Comparison of ENCODE assay signal across 24 mouse cellular contexts in the genomic region with DNA sequence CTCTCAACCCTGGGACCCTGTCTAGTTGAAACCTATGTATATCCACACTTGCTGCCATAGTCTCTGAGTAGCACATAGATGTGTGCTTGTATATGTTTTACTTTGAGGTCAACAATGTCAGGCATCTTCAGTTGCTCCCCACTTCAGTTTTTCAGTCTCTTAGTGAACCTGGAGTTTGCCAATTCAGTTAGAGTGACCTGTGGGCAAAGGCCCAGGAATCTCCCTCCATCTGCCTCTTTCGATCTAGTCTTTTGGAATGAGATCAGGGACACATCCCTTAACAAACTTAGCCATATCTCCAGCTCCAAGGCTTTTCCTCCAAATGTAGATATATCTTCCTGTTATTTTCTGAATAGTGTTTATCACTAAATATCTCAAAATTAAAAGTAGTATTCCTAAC. TPM values are rescaled to one million over a fixed set of nuclear protein-coding genes. Genes with fewer than 3 reads are reported as not detected.
DNase-seq lines count a peak whose midpoint lies in the region; ATAC-seq lines count a peak whose summit lies in the region.
"Had no signal": no experiment of that assay in that cellular context is flagged by ENCODE, and none has a peak within 500 bp of the region (broad histone marks: within the 10 kb centered on the region; RNA-seq: fewer than 3 reads in every experiment).

No protein-coding gene starts in this region.

- WGBS in midbrain, embryonic 14.5 days, result 94% methylated on average over 1 of the region's 1 CpGs
- WGBS in forebrain, embryonic 15.5 days, result 78% methylated on average over 1 of the region's 1 CpGs

- H3K4me1 ChIP-seq in midbrain, embryonic 14.5 days (ENCODE audit: control insufficient read depth, insufficient read depth, low read length), result peaks cover 4% of the 10 kb centered on the region; the same call in 1 of the 2 replicates
- no peaks in the 10 kb centered on the region for H3K4me1 ChIP-seq in forebrain, embryonic 15.5 days
- H3K4me1 ChIP-seq: embryonic facial prominence, embryonic 10.5 days; forebrain, embryonic 12.5 days; hindbrain, embryonic 12.5 days; hindbrain, embryonic 15.5 days had no signal

- no peak overlapping the region for H3K4me3 ChIP-seq in midbrain, embryonic 14.5 days (replicated peaks; ENCODE audit: low read depth, low read length)
- H3K4me3 ChIP-seq in forebrain, embryonic 15.5 days, result no peak overlapping the region
- H3K4me3 ChIP-seq: embryonic facial prominence, embryonic 10.5 days; embryonic facial prominence, embryonic 13.5 days; erythroblast, embryonic 14.5 days; forebrain, embryonic 12.5 days; hindbrain, embryonic 12.5 days; hindbrain, embryonic 15.5 days had no signal

- ATAC-seq in cerebellum, adult (ENCODE audit: insufficient number of reproducible peaks, low FRiP score, low TSS enrichment), result no peak
- ATAC-seq in midbrain, embryonic 14.5 days (ENCODE audit: low FRiP score, low TSS enrichment), result no peak
- no peak for ATAC-seq in activated CD4-positive, CD25-positive, alpha-beta regulatory T cell, adult 4 months
- no peak for ATAC-seq in forebrain, embryonic 15.5 days (replicated peaks)
- ATAC-seq: CD4-positive, CD25-positive, alpha-beta regulatory T cell, adult 4 months; forebrain, embryonic 16.5 days; intestine, postnatal 0 days had no signal

- H3K4me2 ChIP-seq in midbrain, embryonic 14.5 days (ENCODE audit: low read length), result no peak overlapping the region
- H3K4me2 ChIP-seq in forebrain, embryonic 15.5 days (replicated peaks), result no peak overlapping the region
- H3K4me2 ChIP-seq: embryonic facial prominence, embryonic 13.5 days; forebrain, embryonic 12.5 days; heart, embryonic 11.5 days; hindbrain, embryonic 12.5 days; hindbrain, embryonic 15.5 days had no signal

- H3K9ac ChIP-seq in midbrain, embryonic 14.5 days (replicated peaks; ENCODE audit: low read length), result no peak overlapping the region
- H3K9ac ChIP-seq in forebrain, embryonic 15.5 days (replicated peaks), result no peak overlapping the region
- H3K9ac ChIP-seq: embryonic facial prominence, embryonic 13.5 days; forebrain, embryonic 12.5 days; hindbrain, embryonic 12.5 days; hindbrain, embryonic 15.5 days had no signal

- H3K27ac ChIP-seq in midbrain, embryonic 14.5 days (replicated peaks; ENCODE audit: low read depth, low read length), result no peak overlapping the region
- H3K27ac ChIP-seq in forebrain, embryonic 15.5 days (replicated peaks), result no peak overlapping the region
- H3K27ac ChIP-seq: embryonic facial prominence, embryonic 10.5 days; embryonic facial prominence, embryonic 13.5 days; forebrain, embryonic 12.5 days; hindbrain, embryonic 12.5 days; hindbrain, embryonic 15.5 days had no signal

- no peaks in the 10 kb centered on the region for H3K9me3 ChIP-seq in midbrain, embryonic 14.5 days (ENCODE audit: control insufficient read depth, low read length)
- H3K9me3 ChIP-seq in forebrain, embryonic 15.5 days, result no peaks in the 10 kb centered on the region
- H3K9me3 ChIP-seq: embryonic facial prominence, embryonic 10.5 days; embryonic facial prominence, embryonic 13.5 days; forebrain, embryonic 12.5 days; hindbrain, embryonic 12.5 days; hindbrain, embryonic 15.5 days had no signal

- peaks cover 4% of the 10 kb centered on the region; the same call in 1 of the 2 replicates for H3K36me3 ChIP-seq in midbrain, embryonic 14.5 days (ENCODE audit: control insufficient read depth, insufficient read depth, low read length)
- no peaks in the 10 kb centered on the region for H3K36me3 ChIP-seq in forebrain, embryonic 15.5 days
- H3K36me3 ChIP-seq: embryonic facial prominence, embryonic 10.5 days; embryonic facial prominence, embryonic 13.5 days; forebrain, embryonic 12.5 days; hindbrain, embryonic 12.5 days; hindbrain, embryonic 15.5 days had no signal

- H3K27me3 ChIP-seq in midbrain, embryonic 14.5 days (ENCODE audit: control insufficient read depth, insufficient read depth, low read length), result no peaks in the 10 kb centered on the region
- H3K27me3 ChIP-seq in forebrain, embryonic 15.5 days, result no peaks in the 10 kb centered on the region
- H3K27me3 ChIP-seq: forebrain, embryonic 12.5 days; hindbrain, embryonic 12.5 days; hindbrain, embryonic 15.5 days had no signal

- DNase-seq in cerebellum, adult 11-12 months, result peak; percentile 51
- DNase-seq in cerebellum, adult 8-10 months, result peak; percentile 32
- DNase-seq in cerebellum, postnatal 10 days, result peak; percentile 40 to 48
- peak; percentile 39 to 46 for DNase-seq in cerebellum, postnatal 36 days
- DNase-seq in midbrain, embryonic 14.5 days, result no peak
- DNase-seq: adrenal gland, postnatal 10 days; adrenal gland, postnatal 36 days; embryo, embryonic 11 days; gastrocnemius, postnatal 10 days; heart, adult 11 months; kidney, adult 2 months had no signal

RNA-seq across cellular contexts. Expression of a gene that starts 58.4 kb away (rescaled TPM):
- 72.0 and 81.0 TPM in 2 replicates for polyA plus RNA-seq in midbrain, embryonic 14.5 days (2014; fragmentation: Nextera tagmentation; extraction: Ambion mirVana)
- polyA plus RNA-seq in activated CD4-positive, CD25-positive, alpha-beta regulatory T cell, adult 4 months (2017; shearing (Covaris generic)), result 1 to 10 TPM in 1 of 2 experiments, not detected in 1; 1.8 TPM
- 30.3 and 32.2 TPM in 2 replicates for polyA plus RNA-seq in forebrain, embryonic 15.5 days (2015; fragmentation: Nextera tagmentation; extraction: Ambion mirVana)
- polyA plus RNA-seq: CD4-positive, CD25-positive, alpha-beta regulatory T cell, adult 4 months; erythroblast, embryonic 14.5 days had no signal

Comparison
In these comparisons a context has a peak if more than half of its experiments do, and no peak if none do; other contexts are left out.
1. RNA of a gene that starts 58.4 kb away (polyA plus RNA-seq): 72.0 to 81.0 TPM in midbrain, embryonic 14.5 days and 30.3 to 32.2 TPM in forebrain, embryonic 15.5 days; 1.8 TPM in activated CD4-positive, CD25-positive, alpha-beta regulatory T cell, adult 4 months; every median in the first group is over 10 times any median in the second.